Mouse (Mus musculus): Measurements from ENCODE around the gene Tmed4. TPM values are rescaled to one million over a fixed set of nuclear protein-coding genes. Genes with fewer than 3 reads are reported as not detected.

The Tmed4 gene
- polyA plus RNA-seq, 1 experiment from 2014 or later = 123 TPM

- Histone ChIP-seq H3K27ac (no peak overlapping the region), H3K4me2 (no peak overlapping the region), H3K36me3 (replicated peaks) (no peaks in the 10 kb centered on the region), H3K9me3 (no peaks in the 10 kb centered on the region), H3K9ac (no peak overlapping the region), H3K27me3 (replicated peaks) (no peaks in the 10 kb centered on the region), H3K4me3 (no peak overlapping the region), H3K4me1 (no peaks in the 10 kb centered on the region)
- whole genome bisulfite sequencing = 83% methylated on average over 14 of the region's 14 CpGs
- ATAC-seq (replicated peaks) = no peak
Observed at GRCm38 (mm10) chr11:6224541-6225229, 50.0 kb downstream of the Tmed4 start.

DNA sequence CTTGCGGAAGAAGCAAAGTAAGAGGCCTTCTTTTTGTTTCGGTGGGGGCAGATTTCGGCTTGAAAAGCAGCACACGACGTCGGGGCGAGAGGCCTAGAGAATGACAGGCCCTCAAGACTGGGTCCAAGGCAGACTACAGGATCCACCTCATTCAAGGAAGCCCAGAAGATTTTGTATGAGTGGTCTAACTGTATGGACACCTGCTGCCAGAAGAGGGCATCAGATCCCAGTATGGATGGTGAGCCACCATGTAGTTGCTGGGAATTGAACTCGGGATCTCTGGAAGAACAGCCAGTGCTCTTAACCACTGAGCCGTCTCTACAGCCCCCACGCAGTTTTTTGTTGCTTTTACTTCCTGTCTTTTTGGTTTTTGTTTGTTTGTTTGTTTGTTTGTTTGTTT, 52.5 kb downstream of the Tmed4 start:
- Histone ChIP-seq H3K27ac (no peak overlapping the region), H3K27me3 (replicated peaks) (no peaks in the 10 kb centered on the region), H3K4me2 (no peak overlapping the region), H3K9me3 (no peaks in the 10 kb centered on the region), H3K36me3 (replicated peaks) (no peaks in the 10 kb centered on the region), H3K4me1 (no peaks in the 10 kb centered on the region), H3K9ac (no peak overlapping the region), H3K4me3 (no peak overlapping the region)
- no peak for ATAC-seq (replicated peaks)
- WGBS = 89% methylated on average over 10 of the region's 10 CpGs

Other genes starting within 250 kb of the Tmed4 start
- gene Camk2b, start 208.5 kb downstream of the Tmed4 start, polyA plus RNA-seq (2015; fragmentation: Nextera tagmentation; extraction: Ambion mirVana) = 134 and 147 TPM in 2 replicates
- gene A730071L15Rik, start 74.8 kb downstream of the Tmed4 start, polyA plus RNA-seq (2015; fragmentation: Nextera tagmentation; extraction: Ambion mirVana) = 0.48 and 0.56 TPM in 2 replicates
- gene Nudcd3, start 74.5 kb downstream of the Tmed4 start, polyA plus RNA-seq (2015; fragmentation: Nextera tagmentation; extraction: Ambion mirVana) = 73.8 and 77.2 TPM in 2 replicates
- gene Npc1l1, start 44.7 kb downstream of the Tmed4 start, polyA plus RNA-seq (2015; fragmentation: Nextera tagmentation; extraction: Ambion mirVana) = 0.06 and 0.08 TPM in 2 replicates
- 71.4 and 72.2 TPM in 2 replicates for gene Ddx56, start 7.1 kb downstream of the Tmed4 start, polyA plus RNA-seq (2015; fragmentation: Nextera tagmentation; extraction: Ambion mirVana)
- 118 and 126 TPM in 2 replicates for gene Ogdh, start 16.8 kb upstream of the Tmed4 start, polyA plus RNA-seq (2015; fragmentation: Nextera tagmentation; extraction: Ambion mirVana)
- gene Zmiz2, start 114.2 kb upstream of the Tmed4 start, polyA plus RNA-seq (2015; fragmentation: Nextera tagmentation; extraction: Ambion mirVana) = 39.0 and 41.0 TPM in 2 replicates
- gene Ppia, start 140.6 kb upstream of the Tmed4 start, polyA plus RNA-seq (2015; fragmentation: Nextera tagmentation; extraction: Ambion mirVana) = 3,416 and 3,418 TPM in 2 replicates
- gene H2afv, start 169.6 kb upstream of the Tmed4 start, polyA plus RNA-seq (2015; fragmentation: Nextera tagmentation; extraction: Ambion mirVana) = 250 and 290 TPM in 2 replicates
- gene Purb, start 201.0 kb upstream of the Tmed4 start, polyA plus RNA-seq (2015; fragmentation: Nextera tagmentation; extraction: Ambion mirVana) = 11.3 and 11.4 TPM in 2 replicates
- gene Myo1g, start 246.1 kb upstream of the Tmed4 start, polyA plus RNA-seq (2015; fragmentation: Nextera tagmentation; extraction: Ambion mirVana) = 0.23 and 0.54 TPM in 2 replicates